Mouse (Mus musculus): ENCODE data around the gene Preb. TPM values are rescaled to one million over a fixed set of nuclear protein-coding genes. Genes with fewer than 3 reads are reported as not detected.

Gene Preb
- polyA plus RNA-seq (2016; fragmentation: Nextera tagmentation; extraction: Ambion mirVana), result 121 and 131 TPM in 2 replicates

DNA sequence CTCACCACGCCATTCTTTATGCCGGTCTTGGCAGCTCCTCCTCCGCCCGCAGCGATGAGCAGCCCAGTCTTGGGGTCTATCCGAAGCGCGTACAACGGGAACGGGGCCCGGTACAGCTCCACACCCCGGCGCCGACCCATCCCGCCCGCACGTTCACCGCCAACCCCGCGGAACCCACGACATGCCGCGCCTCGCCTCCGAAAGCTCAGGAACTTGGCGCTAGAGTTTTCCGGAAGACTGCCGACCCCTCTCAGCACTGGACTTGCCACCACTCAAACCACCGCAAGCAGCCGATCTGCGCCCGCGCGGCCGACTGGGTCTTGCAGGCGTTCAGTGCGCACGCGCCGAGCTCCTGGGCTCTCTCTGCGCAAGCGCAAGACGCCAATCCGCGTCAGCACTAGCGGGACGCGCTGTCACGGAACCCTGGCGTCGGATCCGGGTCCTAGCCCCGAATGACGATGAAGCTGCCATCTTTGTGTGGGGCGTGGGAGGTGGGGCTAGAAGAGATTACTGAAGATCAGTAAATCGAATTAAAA is at the start of gene Preb:
TSS of gene Preb (minus strand) at position 396 of the 536 bp plus-strand sequence.
- H3K9me3 ChIP-seq, result no peaks in the 10 kb centered on the region
- H3K4me3 ChIP-seq, result peak within 1 kb of the TSS; percentile 79
- peak; percentile 94 for ATAC-seq (ENCODE audit: low FRiP score, low read depth)
- peak within 1 kb of the TSS; percentile 92 for H3K4me2 ChIP-seq (replicated peaks)
- H3K27me3 ChIP-seq, result peaks cover 8% of the 10 kb centered on the region
- peak within 1 kb of the TSS; percentile 82 for H3K27ac ChIP-seq (replicated peaks)
- H3K36me3 ChIP-seq, result peaks cover 27% of the 10 kb centered on the region
- under 1% methylated on average over 56 of the region's 56 CpGs for WGBS
- peak within 1 kb of the TSS; percentile 86 for H3K9ac ChIP-seq (replicated peaks)
- H3K4me1 ChIP-seq, result peaks cover 22% of the 10 kb centered on the region

DNA sequence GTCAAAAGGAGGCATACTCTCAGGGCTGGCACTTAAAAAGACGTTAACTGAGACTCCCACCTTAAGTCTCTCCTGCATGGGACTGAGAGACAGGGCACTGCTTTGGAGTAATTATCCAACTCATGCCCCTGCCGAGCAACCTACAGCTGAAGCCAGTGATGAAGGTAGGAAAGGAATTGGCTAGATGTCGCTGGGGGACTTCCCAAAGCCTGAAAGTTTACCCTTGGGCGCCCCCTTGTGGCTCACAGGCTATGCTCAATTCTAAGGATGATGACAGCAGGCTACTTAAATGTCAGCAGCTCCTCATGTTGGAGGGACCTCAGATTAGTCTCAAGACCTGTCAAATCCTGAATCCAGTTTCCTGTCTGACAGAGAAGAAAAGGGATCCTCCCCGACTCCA is 44.0 kb upstream of the Preb start:
- ATAC-seq (ENCODE audit: low FRiP score, low read depth), result no peak
- 4% methylated on average over 5 of the region's 5 CpGs for WGBS
- H3K4me1 ChIP-seq, result no peaks in the 10 kb centered on the region
- H3K4me2 ChIP-seq (replicated peaks), result no peak overlapping the region
- H3K27ac ChIP-seq (replicated peaks), result no peak overlapping the region
- no peak overlapping the region for H3K4me3 ChIP-seq
- no peaks in the 10 kb centered on the region for H3K27me3 ChIP-seq
- H3K36me3 ChIP-seq, result no peaks in the 10 kb centered on the region
- H3K9ac ChIP-seq (replicated peaks), result no peak overlapping the region
- no peaks in the 10 kb centered on the region for H3K9me3 ChIP-seq

GRCm38 (mm10) chr5:31001560-31001959 is 41.4 kb upstream of the Preb start:
- H3K27ac ChIP-seq (replicated peaks), result no peak overlapping the region
- H3K4me3 ChIP-seq, result no peak overlapping the region
- no peak overlapping the region for H3K4me2 ChIP-seq (replicated peaks)
- H3K36me3 ChIP-seq, result no peaks in the 10 kb centered on the region
- no peak overlapping the region for H3K9ac ChIP-seq (replicated peaks)
- no peaks in the 10 kb centered on the region for H3K9me3 ChIP-seq
- no peaks in the 10 kb centered on the region for H3K4me1 ChIP-seq
- H3K27me3 ChIP-seq, result no peaks in the 10 kb centered on the region
- ATAC-seq (ENCODE audit: low FRiP score, low read depth), result no peak
- WGBS, result 80% methylated on average over 4 of the region's 4 CpGs

DNA sequence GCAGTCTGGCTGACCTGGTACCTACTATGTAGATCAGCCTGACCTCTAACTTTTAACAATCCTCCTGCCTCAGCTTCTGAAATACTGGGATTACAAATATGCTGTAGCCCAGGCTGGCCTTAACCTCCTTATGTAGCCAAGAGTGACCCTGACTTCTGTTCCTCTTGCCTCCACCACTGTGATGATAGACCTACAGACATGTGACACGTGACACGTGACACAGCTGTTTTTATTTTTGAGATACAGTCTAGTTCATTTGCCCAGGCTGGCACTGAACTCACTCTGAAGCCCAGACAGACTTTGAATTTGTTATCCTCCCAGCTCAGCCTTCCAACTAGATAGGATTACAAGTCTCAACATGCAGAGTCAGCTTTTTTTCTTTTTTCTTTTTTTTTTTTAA is 40.8 kb upstream of the Preb start:
- no peak for ATAC-seq (ENCODE audit: low FRiP score, low read depth)

GRCm38 (mm10) chr5:31000122-31000521 is 40.0 kb upstream of the Preb start:
- Histone ChIP-seq H3K36me3 (no peaks in the 10 kb centered on the region), H3K27ac (replicated peaks) (no peak overlapping the region), H3K4me2 (replicated peaks) (no peak overlapping the region), H3K4me3 (no peak overlapping the region), H3K27me3 (no peaks in the 10 kb centered on the region), H3K4me1 (no peaks in the 10 kb centered on the region), H3K9ac (replicated peaks) (no peak overlapping the region), H3K9me3 (no peaks in the 10 kb centered on the region)
- no peak for ATAC-seq (ENCODE audit: low FRiP score, low read depth)
- WGBS, result 80% methylated on average over 7 of the region's 7 CpGs

More for the DNA sequence above, 40.8 kb upstream of the Preb start:
- WGBS, result 90% methylated on average over 2 of the region's 2 CpGs
- Histone ChIP-seq H3K9ac (replicated peaks) (no peak overlapping the region), H3K27ac (replicated peaks) (no peak overlapping the region), H3K36me3 (no peaks in the 10 kb centered on the region), H3K4me1 (no peaks in the 10 kb centered on the region), H3K9me3 (no peaks in the 10 kb centered on the region), H3K27me3 (no peaks in the 10 kb centered on the region), H3K4me2 (replicated peaks) (no peak overlapping the region), H3K4me3 (no peak overlapping the region)

GRCm38 (mm10) chr5:30999324-30999723 is 39.2 kb upstream of the Preb start:
- H3K4me1 ChIP-seq, result no peaks in the 10 kb centered on the region
- no peak overlapping the region for H3K9ac ChIP-seq (replicated peaks)
- no peak overlapping the region for H3K4me2 ChIP-seq (replicated peaks)
- H3K4me3 ChIP-seq, result no peak overlapping the region
- no peaks in the 10 kb centered on the region for H3K27me3 ChIP-seq
- H3K27ac ChIP-seq (replicated peaks), result no peak overlapping the region
- no peaks in the 10 kb centered on the region for H3K9me3 ChIP-seq
- 67% methylated on average over 5 of the region's 5 CpGs for WGBS
- no peak for ATAC-seq (ENCODE audit: low FRiP score, low read depth)
- H3K36me3 ChIP-seq, result no peaks in the 10 kb centered on the region

DNA sequence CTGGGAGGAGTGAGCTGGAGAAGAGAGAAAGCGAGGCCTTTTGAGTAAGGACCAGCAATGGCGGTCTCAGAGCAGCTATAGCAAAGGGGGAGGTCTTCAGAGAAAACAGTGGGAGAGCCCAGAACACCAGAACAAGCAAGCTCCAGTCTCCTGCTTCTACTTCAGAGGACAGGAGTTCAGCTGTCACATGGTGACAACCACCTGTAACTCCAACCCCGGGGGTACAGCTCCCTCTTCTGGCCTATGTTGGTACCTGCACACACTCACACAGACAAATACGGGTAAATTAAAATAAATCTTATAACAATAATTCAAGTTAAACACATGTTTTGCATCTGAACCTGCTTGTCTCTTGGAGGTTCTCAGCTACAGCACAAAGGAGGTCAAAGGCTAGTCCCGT is 38.1 kb upstream of the Preb start:
- no peak overlapping the region for H3K4me2 ChIP-seq (replicated peaks)
- H3K9ac ChIP-seq (replicated peaks), result no peak overlapping the region
- H3K9me3 ChIP-seq, result no peaks in the 10 kb centered on the region
- no peak overlapping the region for H3K4me3 ChIP-seq
- 22% methylated on average over 5 of the region's 5 CpGs for WGBS
- H3K36me3 ChIP-seq, result no peaks in the 10 kb centered on the region
- ATAC-seq (ENCODE audit: low FRiP score, low read depth), result no peak
- H3K4me1 ChIP-seq, result no peaks in the 10 kb centered on the region
- no peaks in the 10 kb centered on the region for H3K27me3 ChIP-seq
- H3K27ac ChIP-seq (replicated peaks), result no peak overlapping the region

GRCm38 (mm10) chr5:30994910-30995635 is 34.9 kb upstream of the Preb start:
- WGBS, result 75% methylated on average over 11 of the region's 11 CpGs
- Histone ChIP-seq H3K4me2 (replicated peaks) (no peak overlapping the region), H3K36me3 (no peaks in the 10 kb centered on the region), H3K27ac (replicated peaks) (no peak overlapping the region), H3K4me3 (no peak overlapping the region), H3K9me3 (no peaks in the 10 kb centered on the region), H3K9ac (replicated peaks) (no peak overlapping the region), H3K27me3 (no peaks in the 10 kb centered on the region), H3K4me1 (no peaks in the 10 kb centered on the region)
- ATAC-seq (ENCODE audit: low FRiP score, low read depth), result no peak

DNA sequence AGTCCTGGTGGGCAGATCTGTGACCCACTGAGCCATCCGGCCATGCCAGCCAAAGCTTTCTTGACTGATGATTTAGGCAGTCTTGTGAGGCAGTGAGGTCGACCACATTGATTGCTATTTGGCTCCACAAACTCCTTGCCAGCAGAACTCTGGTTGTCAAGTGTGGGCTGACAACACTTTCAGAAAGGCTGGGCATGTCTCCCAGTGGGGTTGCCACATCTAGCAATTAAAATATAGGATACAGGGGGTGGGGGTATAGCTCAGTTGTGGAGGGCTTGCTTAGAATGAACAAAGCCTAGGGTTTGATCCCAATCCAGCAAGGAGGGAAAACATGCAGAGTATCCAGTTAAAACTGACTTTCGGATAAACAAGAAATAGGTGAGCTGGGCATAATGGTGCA is 33.9 kb upstream of the Preb start:
- 73% methylated on average over 3 of the region's 3 CpGs for WGBS
- H3K9ac ChIP-seq (replicated peaks), result no peak overlapping the region
- H3K9me3 ChIP-seq, result no peaks in the 10 kb centered on the region
- no peak for ATAC-seq (ENCODE audit: low FRiP score, low read depth)
- no peak overlapping the region for H3K4me3 ChIP-seq
- no peaks in the 10 kb centered on the region for H3K36me3 ChIP-seq
- H3K27me3 ChIP-seq, result no peaks in the 10 kb centered on the region
- H3K4me1 ChIP-seq, result no peaks in the 10 kb centered on the region
- no peak overlapping the region for H3K27ac ChIP-seq (replicated peaks)
- H3K4me2 ChIP-seq (replicated peaks), result no peak overlapping the region

GRCm38 (mm10) chr5:30992980-30993676 is 33.0 kb upstream of the Preb start:
- Histone ChIP-seq H3K4me3 (no peak overlapping the region), H3K27ac (replicated peaks) (no peak overlapping the region), H3K4me2 (replicated peaks) (no peak overlapping the region), H3K9ac (replicated peaks) (no peak overlapping the region), H3K36me3 (no peaks in the 10 kb centered on the region), H3K9me3 (no peaks in the 10 kb centered on the region), H3K4me1 (no peaks in the 10 kb centered on the region), H3K27me3 (no peaks in the 10 kb centered on the region)
- WGBS, result 78% methylated on average over 5 of the region's 5 CpGs
- no peak for ATAC-seq (ENCODE audit: low FRiP score, low read depth)

DNA sequence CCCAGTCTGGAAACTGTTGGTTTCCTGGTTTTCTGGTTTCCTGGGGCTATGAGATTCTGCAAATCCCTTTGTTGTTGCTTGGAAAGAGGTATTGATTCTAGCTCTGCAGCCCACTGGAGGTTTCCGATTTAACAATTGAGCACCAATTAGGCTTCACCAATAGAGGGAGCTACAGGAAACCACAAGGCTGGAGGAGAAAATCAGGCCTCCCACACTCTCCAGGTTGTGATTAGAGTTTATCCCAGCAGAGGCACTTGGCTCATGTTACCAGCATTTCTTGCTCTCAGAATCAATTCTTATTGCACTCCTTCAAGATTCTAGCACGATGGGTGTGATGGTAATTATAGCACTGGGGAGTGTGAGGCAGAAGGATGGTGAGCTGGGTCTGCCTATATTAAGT is 22.2 kb upstream of the Preb start:
- H3K27ac ChIP-seq (replicated peaks), result 0 out of 2 replicates have a peak overlapping the region, but pooled peaks have one; percentile 2
- no peaks in the 10 kb centered on the region for H3K27me3 ChIP-seq
- H3K36me3 ChIP-seq, result no peaks in the 10 kb centered on the region
- no peak overlapping the region for H3K4me3 ChIP-seq
- no peak overlapping the region for H3K9ac ChIP-seq (replicated peaks)
- 19% methylated on average over 2 of the region's 2 CpGs for WGBS
- ATAC-seq (ENCODE audit: low FRiP score, low read depth), result no peak
- no peak overlapping the region for H3K4me2 ChIP-seq (replicated peaks)
- no peaks in the 10 kb centered on the region for H3K4me1 ChIP-seq
- no peaks in the 10 kb centered on the region for H3K9me3 ChIP-seq

- no peak overlapping the region for H3K27ac ChIP-seq (replicated peaks)
- no peak overlapping the region for H3K4me2 ChIP-seq (replicated peaks)
- H3K9ac ChIP-seq (replicated peaks), result no peak overlapping the region
- H3K4me3 ChIP-seq, result no peak overlapping the region
- no peaks in the 10 kb centered on the region for H3K9me3 ChIP-seq
- H3K36me3 ChIP-seq, result no peaks in the 10 kb centered on the region
- peaks cover 9% of the 10 kb centered on the region for H3K27me3 ChIP-seq
- no peaks in the 10 kb centered on the region for H3K4me1 ChIP-seq
- 79% methylated on average over 9 of the region's 9 CpGs for WGBS
- ATAC-seq (ENCODE audit: low FRiP score, low read depth), result no peak
Measured at GRCm38 (mm10) chr5:30974870-30975656, 14.9 kb upstream of the Preb start.
